Mouse (Mus musculus) colon, adult 2 months (tissue): ENCODE data around the gene Olfr672. TPM values are rescaled to one million over a fixed set of nuclear protein-coding genes. Genes with fewer than 3 reads are reported as not detected.

Experiments used
- polyA plus RNA-seq: library from polyadenylated mRNA; depleted of rRNA; stranded (reverse); fragments of >200 nt; gene quantifications from 2 replicates; pipeline ENCODE4 v1.2.3, GENCODE M21; 2012; rRNA removed

Olfr672 gene
- polyA plus RNA-seq: not detected in 2 replicates

DNA sequence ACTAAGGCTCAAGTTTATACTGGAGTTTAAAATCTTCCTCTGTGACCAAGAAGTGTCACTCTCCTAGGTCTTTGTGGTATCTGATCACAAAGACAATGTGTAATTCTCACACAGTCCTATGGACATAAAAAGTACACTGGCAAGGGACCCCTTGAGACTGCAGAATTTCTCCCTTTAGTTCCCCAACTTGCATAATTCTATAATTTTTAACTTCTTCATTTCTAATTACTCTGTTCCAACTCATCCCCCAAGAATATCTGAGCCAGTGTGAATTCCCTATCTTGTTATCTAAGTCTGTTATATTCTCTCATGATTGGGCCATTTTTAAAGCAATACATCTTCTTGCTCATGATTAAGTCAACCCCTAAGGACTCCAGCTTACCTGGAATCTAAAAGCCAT lies at the start of gene Olfr672:
Olfr672 (minus strand) TSS at position 101 of the 400 bp plus-strand sequence.

GRCm38 (mm10) chr7:105032398-105032797 lies 30.6 kb upstream of the Olfr672 start, which contains the start of gene Olfr676:
Gene Olfr676 (plus strand): TSS chr7:105032698.

GRCm38 (mm10) chr7:105028360-105028759 lies 26.5 kb upstream of the Olfr672 start, which contains the start of gene Olfr675:
Gene Olfr675 (minus strand): TSS chr7:105028460.

DNA sequence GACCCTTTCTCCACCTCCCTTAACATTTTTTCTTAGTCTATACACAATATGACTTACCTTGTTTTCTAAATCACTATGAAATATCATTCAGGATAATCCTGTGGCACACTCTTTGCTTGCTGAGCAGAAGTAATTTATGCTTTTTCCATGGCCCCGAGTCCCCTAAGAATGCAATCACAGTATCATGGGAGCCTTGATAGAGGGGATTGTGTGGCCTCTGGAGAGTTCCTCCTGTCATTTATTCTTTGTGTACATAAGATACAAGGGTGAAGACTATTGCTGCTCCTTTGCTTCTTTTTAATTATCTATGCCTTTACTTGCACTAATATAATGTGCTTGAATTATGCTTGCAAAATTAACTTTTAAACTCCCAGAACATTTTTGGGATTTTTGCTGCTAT lies 22.8 kb downstream of the Olfr672 start, which contains the start of gene Olfr671:
Olfr671 (minus strand) TSS at position 101 of the 400 bp plus-strand sequence.

DNA sequence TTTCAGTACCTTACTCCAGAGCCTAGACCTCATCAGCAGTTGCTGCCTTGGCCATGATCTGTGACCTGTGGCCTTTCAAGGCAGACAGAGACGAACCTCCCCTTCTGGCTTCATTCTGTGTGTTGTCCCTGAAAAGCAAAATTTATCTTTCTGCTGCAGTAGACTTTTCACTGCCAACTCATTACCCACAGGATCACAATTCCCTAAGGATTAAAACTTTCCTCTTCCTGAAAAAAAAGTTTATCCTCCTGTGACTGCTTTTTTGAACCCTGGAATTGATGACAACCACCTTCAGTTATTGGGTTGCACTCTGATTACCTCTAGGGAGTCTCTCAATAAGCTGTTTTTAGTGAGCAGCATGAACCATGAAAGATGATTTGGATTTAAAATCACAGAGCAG lies 39.3 kb downstream of the Olfr672 start, which contains the start of gene Olfr670:
Olfr670 (minus strand) TSS at position 101 of the 400 bp plus-strand sequence.

Other genes starting within 250 kb of the Olfr672 start
- gene Usp17le, start 224.6 kb downstream of the Olfr672 start, polyA plus RNA-seq: not detected in 2 replicates
- gene Usp17lb, start 159.4 kb downstream of the Olfr672 start, polyA plus RNA-seq: not detected in 2 replicates
- gene Usp17la, start 145.0 kb downstream of the Olfr672 start, polyA plus RNA-seq: not detected in 2 replicates
- not detected in 2 replicates for gene Olfr665, start 124.0 kb downstream of the Olfr672 start, polyA plus RNA-seq
- gene Olfr666, start 106.1 kb downstream of the Olfr672 start, polyA plus RNA-seq: not detected in 2 replicates
- gene Olfr667, start 80.5 kb downstream of the Olfr672 start, polyA plus RNA-seq: not detected in 2 replicates
- not detected in 2 replicates for gene Olfr668, start 74.0 kb downstream of the Olfr672 start, polyA plus RNA-seq
- gene Olfr669, start 67.8 kb downstream of the Olfr672 start, polyA plus RNA-seq: not detected in 2 replicates
- not detected in 2 replicates for gene Olfr670, start 39.4 kb downstream of the Olfr672 start, polyA plus RNA-seq
- not detected in 2 replicates for gene Olfr671, start 22.9 kb downstream of the Olfr672 start, polyA plus RNA-seq
- not detected in 2 replicates for gene Olfr675, start 26.4 kb upstream of the Olfr672 start, polyA plus RNA-seq
- not detected in 2 replicates for gene Olfr676, start 30.7 kb upstream of the Olfr672 start, polyA plus RNA-seq
- not detected in 2 replicates for gene Olfr677, start 49.3 kb upstream of the Olfr672 start, polyA plus RNA-seq
- not detected in 2 replicates for gene Olfr678, start 62.4 kb upstream of the Olfr672 start, polyA plus RNA-seq
- gene Olfr679, start 79.2 kb upstream of the Olfr672 start, polyA plus RNA-seq: not detected in 2 replicates
- gene Olfr680-ps1, start 90.8 kb upstream of the Olfr672 start, polyA plus RNA-seq: not detected in 2 replicates
- not detected in 2 replicates for gene Olfr681, start 114.8 kb upstream of the Olfr672 start, polyA plus RNA-seq
- gene Olfr683, start 145.0 kb upstream of the Olfr672 start, polyA plus RNA-seq: not detected in 2 replicates
- not detected in 2 replicates for gene Olfr684, start 161.6 kb upstream of the Olfr672 start, polyA plus RNA-seq
- gene Olfr685, start 184.0 kb upstream of the Olfr672 start, polyA plus RNA-seq: not detected in 2 replicates
- gene Olfr686, start 205.5 kb upstream of the Olfr672 start, polyA plus RNA-seq: not detected in 2 replicates